In genomic region chr2:156621449-156621848, GRCm38 (mm10) we compare ENCODE assay signal across 10 mouse cellular contexts. TPM values are rescaled to one million over a fixed set of nuclear protein-coding genes. Genes with fewer than 3 reads are reported as not detected.
DNase-seq lines count a peak whose midpoint lies in the region; ATAC-seq and TF ChIP-seq lines count a peak whose summit lies in the region.
"Had no signal": no experiment of that assay in that cellular context is flagged by ENCODE, and none has a peak within 500 bp of the region (broad histone marks: within the 10 kb centered on the region; RNA-seq: fewer than 3 reads in every experiment).

No protein-coding gene starts in this region.

- no peak overlapping the region for H3K9ac ChIP-seq in heart, embryonic 12.5 days
- no peak overlapping the region for H3K9ac ChIP-seq in hindbrain, embryonic 13.5 days
- H3K9ac ChIP-seq: embryonic facial prominence, embryonic 13.5 days; heart, embryonic 13.5 days had no signal

- peaks cover 14% of the 10 kb centered on the region for H3K4me1 ChIP-seq in heart, embryonic 12.5 days (replicated peaks)
- H3K4me1 ChIP-seq in cerebellum, adult 2 months (ENCODE audit: control insufficient read depth, insufficient read depth, low read length) = peaks cover 52% of the 10 kb centered on the region
- peaks cover 17% of the 10 kb centered on the region for H3K4me1 ChIP-seq in hindbrain, embryonic 13.5 days (replicated peaks)

- peak; percentile 76 to 82 for DNase-seq in heart, adult 18-20 months
- DNase-seq in 3134 (ENCODE audit: extremely low read depth, insufficient read length, low spot score) = peak; percentile 68
- peak; percentile 65 for DNase-seq in cerebellum, adult 2 months
- peak; percentile 80 to 84 for DNase-seq in kidney, adult 8-10 months
- DNase-seq in embryo, embryonic 10 days (ENCODE audit: low spot score) = no peak

- no peak for TF ChIP-seq CTCF in cerebellum, adult 2 months (IDR thresholded peaks at IDR 0.05; ENCODE audit: borderline replicate concordance, insufficient read depth, low read depth, low read length)

- no peak overlapping the region for H3K27ac ChIP-seq in heart, embryonic 12.5 days (ENCODE audit: poor library complexity, severe bottlenecking)
- no peak overlapping the region for H3K27ac ChIP-seq in cerebellum, adult 2 months (ENCODE audit: insufficient read depth, low read length)
- H3K27ac ChIP-seq in hindbrain, embryonic 13.5 days = no peak overlapping the region
- H3K27ac ChIP-seq: embryonic facial prominence, embryonic 13.5 days; heart, embryonic 13.5 days had no signal

- no peak for TF ChIP-seq POLR2A in cerebellum, adult 2 months (IDR thresholded peaks at IDR 0.05; ENCODE audit: borderline replicate concordance, insufficient read depth, low read length)

- no peaks in the 10 kb centered on the region for H3K36me3 ChIP-seq in heart, embryonic 12.5 days
- H3K36me3 ChIP-seq in hindbrain, embryonic 13.5 days = no peaks in the 10 kb centered on the region
- H3K36me3 ChIP-seq: embryonic facial prominence, embryonic 13.5 days; heart, embryonic 13.5 days had no signal

- no peak overlapping the region for H3K4me3 ChIP-seq in heart, embryonic 12.5 days
- H3K4me3 ChIP-seq in cerebellum, adult 2 months (replicated peaks; ENCODE audit: insufficient read depth, low read depth, low read length) = no peak overlapping the region
- no peak overlapping the region for H3K4me3 ChIP-seq in hindbrain, embryonic 13.5 days
- H3K4me3 ChIP-seq: embryonic facial prominence, embryonic 13.5 days; heart, embryonic 13.5 days had no signal

- no peak overlapping the region for H3K4me2 ChIP-seq in heart, embryonic 12.5 days
- H3K4me2 ChIP-seq in hindbrain, embryonic 13.5 days = no peak overlapping the region
- H3K4me2 ChIP-seq: embryonic facial prominence, embryonic 13.5 days; heart, embryonic 13.5 days had no signal

- peaks cover 87% of the 10 kb centered on the region for H3K27me3 ChIP-seq in heart, embryonic 12.5 days (replicated peaks)
- no peaks in the 10 kb centered on the region for H3K27me3 ChIP-seq in cerebellum, adult 2 months (ENCODE audit: control insufficient read depth, insufficient read depth, low read length)
- H3K27me3 ChIP-seq in hindbrain, embryonic 13.5 days = peaks cover 27% of the 10 kb centered on the region

- ATAC-seq in heart, embryonic 12.5 days (ENCODE audit: insufficient number of reproducible peaks, low FRiP score) = no peak
- ATAC-seq in hindbrain, embryonic 13.5 days (ENCODE audit: low FRiP score) = no peak
- no peak for ATAC-seq in monocyte, adult 5-6 weeks (replicated peaks; ENCODE audit: insufficient number of reproducible peaks, low FRiP score, low TSS enrichment, poor library complexity, severe bottlenecking)

- 50% methylated on average over 5 of the region's 5 CpGs for WGBS in heart, embryonic 12.5 days
- WGBS in cerebellum, adult 2 months = 31% methylated on average over 5 of the region's 5 CpGs
- WGBS in hindbrain, embryonic 13.5 days = 44% methylated on average over 5 of the region's 5 CpGs

- no peaks in the 10 kb centered on the region for H3K9me3 ChIP-seq in heart, embryonic 12.5 days (replicated peaks)
- H3K9me3 ChIP-seq in hindbrain, embryonic 13.5 days = no peaks in the 10 kb centered on the region
- H3K9me3 ChIP-seq: embryonic facial prominence, embryonic 13.5 days; heart, embryonic 13.5 days had no signal

RNA-seq across cellular contexts. Expression of gene Dlgap4, which starts 7.9 kb away (rescaled TPM):
- 10 to 100 TPM; 31.7 to 36.7 TPM for total RNA-seq in heart, adult 18-20 months (2021)
- 72.1 and 73.4 TPM in 2 replicates for polyA plus RNA-seq in heart, embryonic 12.5 days (2016; fragmentation: Nextera tagmentation; extraction: Ambion mirVana)
- 126 and 130 TPM in 2 replicates for polyA plus RNA-seq in cerebellum, adult 2 months (2012; rRNA removed)
- polyA plus RNA-seq in hindbrain, embryonic 13.5 days (2015; fragmentation: Nextera tagmentation; extraction: Ambion mirVana) = 232 and 238 TPM in 2 replicates
- total RNA-seq in monocyte, adult 5-6 weeks (2017) = 28.3 to 50.2 TPM (median 29.2 TPM) in 3 replicates
